Mouse (Mus musculus) liver (tissue): Measurements from ENCODE around the gene Phf2.

Experiments used
- DNase-seq: peaks from one replicate; pipeline ENCODE4 v3.0.0-alpha.2; 2020; ENCODE audit warnings: mixed read lengths

The Phf2 gene

GRCm38 (mm10) chr13:48800850-48801546, 69.9 kb downstream of the Phf2 start:
- DNase-seq: peak; percentile 71

DNA sequence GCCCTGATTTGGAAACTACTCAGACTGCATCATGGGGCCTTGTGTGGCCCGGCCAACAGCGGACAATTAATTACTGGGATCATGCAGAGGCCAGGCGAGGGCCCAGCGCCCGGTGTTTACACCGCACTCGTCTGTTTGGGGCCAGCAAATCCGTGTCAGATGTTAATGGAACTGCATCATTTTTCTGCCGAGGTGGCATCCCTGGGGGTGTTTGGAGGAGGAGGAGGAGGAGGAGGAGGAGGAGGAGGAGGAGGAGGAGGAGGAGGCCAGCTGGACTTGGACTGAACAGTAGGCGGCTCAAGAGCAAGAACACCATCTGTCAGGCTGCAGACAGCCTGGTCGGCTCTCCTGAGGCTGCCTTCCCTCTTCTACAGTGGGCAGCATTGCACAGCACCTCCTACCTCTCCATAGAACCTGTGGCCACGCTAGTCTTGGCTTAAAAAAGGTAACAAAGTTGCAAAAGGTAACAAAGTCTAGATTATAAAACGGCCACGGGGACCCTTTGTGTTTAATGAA, 72.6 kb downstream of the Phf2 start:
- DNase-seq: no peak

DNA sequence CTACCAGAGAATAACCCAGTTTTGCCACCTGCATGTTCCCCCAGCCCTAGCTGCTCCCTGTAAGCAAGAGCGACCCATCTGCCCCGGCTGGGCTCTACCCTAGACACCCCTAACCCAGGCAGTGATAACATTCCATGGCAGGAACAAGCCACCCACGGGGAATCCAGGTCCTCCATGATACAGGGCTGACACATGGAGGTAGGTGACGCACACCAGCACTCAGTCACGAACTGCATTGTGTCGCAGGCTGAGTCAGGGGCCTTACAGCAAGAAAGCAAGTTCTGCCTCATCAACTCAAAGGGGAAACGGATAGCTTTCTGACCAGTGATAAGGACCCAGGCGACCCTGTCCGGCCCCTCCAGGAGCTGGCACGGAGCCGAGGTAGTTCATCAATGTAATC, 74.0 kb downstream of the Phf2 start:
- no peak for DNase-seq

DNA sequence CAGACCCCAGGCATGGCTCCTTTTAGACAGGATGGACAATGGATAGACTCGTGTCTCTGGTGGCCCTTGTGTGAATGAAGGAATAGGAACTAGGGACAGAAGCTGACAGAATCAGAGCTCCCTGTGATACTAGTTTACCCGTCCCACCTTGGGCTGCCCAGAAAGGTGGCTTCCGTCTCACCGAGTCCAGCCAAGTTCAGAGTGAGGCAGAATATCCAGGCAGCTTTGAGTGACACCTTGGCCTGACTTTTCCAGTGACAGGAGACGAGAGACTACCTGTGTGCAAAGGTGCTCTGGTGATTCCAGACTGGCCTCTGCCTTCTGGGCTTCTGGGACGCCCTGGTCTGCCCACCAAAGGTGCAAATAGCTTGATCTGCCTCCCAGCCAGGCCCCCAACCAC, 75.2 kb downstream of the Phf2 start:
- no peak for DNase-seq

- DNase-seq: no peak
These were observed 86.2 kb downstream of the Phf2 start for GRCm38 (mm10) chr13:48784594-48785298.

GRCm38 (mm10) chr13:48784151-48784550, 86.8 kb downstream of the Phf2 start:
- DNase-seq: no peak

GRCm38 (mm10) chr13:48782727-48783725, 87.9 kb downstream of the Phf2 start:
- peak; percentile 56 for DNase-seq

- no peak for DNase-seq
These were observed 90.4 kb downstream of the Phf2 start for GRCm38 (mm10) chr13:48780345-48781010.

GRCm38 (mm10) chr13:48779592-48780344, 91.2 kb downstream of the Phf2 start:
- DNase-seq: no peak

- DNase-seq: no peak
These were observed 92.8 kb downstream of the Phf2 start for GRCm38 (mm10) chr13:48778138-48778537.

DNA sequence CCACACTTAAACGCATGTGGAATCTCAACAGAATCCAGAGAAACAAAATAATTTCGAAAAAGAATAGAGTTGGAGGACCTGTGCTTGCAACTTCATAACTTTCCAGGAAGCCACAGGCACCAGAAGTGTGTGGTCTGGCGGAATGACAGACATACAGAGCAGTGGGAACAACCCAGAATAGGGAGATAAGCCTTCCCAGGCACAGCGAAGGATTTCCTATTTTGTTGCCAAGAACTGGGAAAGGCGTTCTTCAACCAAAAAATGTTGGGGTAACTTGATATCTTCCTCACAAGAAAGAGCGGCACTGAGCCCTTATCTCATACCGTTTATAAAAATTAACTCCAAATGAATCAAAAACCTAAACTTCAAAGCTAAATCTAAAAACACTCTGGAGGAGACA, 96.4 kb downstream of the Phf2 start:
- no peak for DNase-seq

- no peak for DNase-seq
These were observed 102.8 kb downstream of the Phf2 start for GRCm38 (mm10) chr13:48768109-48768508.

GRCm38 (mm10) chr13:48763701-48764245, 107.1 kb downstream of the Phf2 start:
- no peak for DNase-seq

DNA sequence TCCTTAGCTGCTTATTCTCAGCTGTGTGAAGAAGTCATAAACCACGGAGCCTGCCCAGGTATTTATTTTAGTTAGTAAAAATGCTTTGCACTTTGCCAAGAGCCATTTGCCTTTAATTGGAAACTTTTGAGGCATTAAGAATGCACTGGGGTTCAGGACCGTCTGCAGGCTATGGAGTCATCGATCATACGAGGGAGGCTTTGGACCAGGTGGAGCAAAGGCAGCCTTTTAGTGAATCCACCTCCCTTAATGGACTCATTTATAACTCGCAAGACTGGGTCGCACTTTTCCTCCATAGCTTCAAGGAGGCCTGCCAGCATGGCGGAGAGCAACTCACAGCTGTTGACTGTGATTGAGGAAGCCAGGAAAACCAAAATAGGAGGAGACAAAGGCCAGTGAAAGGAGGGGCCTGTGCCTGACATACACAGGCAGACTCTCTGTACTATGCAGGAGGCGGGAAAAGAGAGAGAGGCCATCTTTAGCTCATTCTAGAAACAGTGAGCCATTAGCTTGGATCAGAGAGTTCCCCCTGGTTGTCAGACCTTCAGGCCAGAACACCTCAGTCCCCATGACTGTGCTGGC, 110.0 kb downstream of the Phf2 start:
- DNase-seq: no peak

- DNase-seq: no peak
These were observed 114.2 kb downstream of the Phf2 start for GRCm38 (mm10) chr13:48756769-48757168.
